Mouse (Mus musculus): ENCODE results near the gene Dad1. TPM values are rescaled to one million over a fixed set of nuclear protein-coding genes. Genes with fewer than 3 reads are reported as not detected.
"Not testable (repeated sequence)": the region's sequence is repeated elsewhere in the genome, so short reads cannot be mapped to it uniquely, and the experiment has no call there.

Dad1 gene
- total RNA-seq, 2 experiments from 2014 or later, result 115 to 120 TPM

DNA sequence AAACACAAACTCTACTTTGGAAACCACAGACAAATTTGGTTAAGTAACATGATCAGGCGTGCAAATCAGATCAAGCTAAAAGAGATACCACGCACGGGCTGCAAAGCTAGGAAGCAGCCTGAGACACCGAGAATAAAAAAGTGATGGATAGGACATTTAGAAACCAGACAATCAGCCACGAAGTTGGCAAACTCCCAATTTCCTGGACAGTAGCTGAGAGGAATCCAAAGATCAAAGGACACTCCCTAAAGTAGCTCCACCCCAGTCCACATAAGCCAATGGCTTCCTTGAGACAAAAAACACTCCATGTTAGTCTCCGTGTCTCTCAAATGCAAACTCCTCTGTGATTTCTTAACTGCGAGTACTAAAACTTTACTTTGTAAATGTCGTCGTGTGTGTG is 4.6 kb downstream of the Dad1 start:
- no peak for DNase-seq (ENCODE audit: low spot score in 2 of 2)

DNA sequence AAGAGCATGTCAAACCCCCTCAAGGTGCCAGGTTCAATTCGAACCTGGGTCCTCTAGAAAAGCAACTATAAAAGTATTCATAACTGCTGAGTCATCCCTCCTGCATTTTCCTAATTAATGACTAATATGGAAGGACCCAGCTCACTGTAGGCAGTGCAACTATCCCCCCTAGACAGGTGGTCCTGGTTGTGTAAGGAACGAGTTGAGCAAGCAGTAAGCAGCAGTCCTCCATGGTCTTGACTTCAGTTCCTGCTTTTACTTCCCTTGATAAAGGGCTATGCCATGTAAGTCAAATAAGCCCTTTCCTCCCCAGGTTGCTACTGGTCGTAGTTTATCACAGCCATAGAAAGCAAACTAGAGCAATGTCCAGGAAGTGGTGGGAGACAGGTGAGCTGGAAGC is 7.7 kb downstream of the Dad1 start:
- no peak for DNase-seq (ENCODE audit: low spot score in 2 of 2)

DNA sequence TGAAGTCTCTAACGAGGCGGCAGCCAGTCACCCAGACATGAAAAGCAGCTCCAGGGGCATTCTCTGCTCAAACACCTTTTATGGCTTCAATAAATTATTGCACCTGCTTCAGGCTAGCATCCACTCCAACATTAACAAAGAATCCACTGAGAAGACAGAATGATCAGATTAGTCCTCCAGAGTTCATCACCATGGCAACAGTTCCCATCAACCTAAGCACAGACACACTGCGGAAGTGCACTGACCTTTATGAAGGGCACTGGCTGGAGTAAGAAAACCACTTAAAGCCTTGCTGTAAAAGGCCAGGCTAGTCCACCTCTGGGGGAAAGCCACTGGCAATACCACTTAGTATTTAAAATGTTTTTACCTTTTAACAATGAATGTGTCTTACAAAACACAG is 9.7 kb downstream of the Dad1 start:
- no peak for DNase-seq (ENCODE audit: low spot score in 2 of 2)

DNA sequence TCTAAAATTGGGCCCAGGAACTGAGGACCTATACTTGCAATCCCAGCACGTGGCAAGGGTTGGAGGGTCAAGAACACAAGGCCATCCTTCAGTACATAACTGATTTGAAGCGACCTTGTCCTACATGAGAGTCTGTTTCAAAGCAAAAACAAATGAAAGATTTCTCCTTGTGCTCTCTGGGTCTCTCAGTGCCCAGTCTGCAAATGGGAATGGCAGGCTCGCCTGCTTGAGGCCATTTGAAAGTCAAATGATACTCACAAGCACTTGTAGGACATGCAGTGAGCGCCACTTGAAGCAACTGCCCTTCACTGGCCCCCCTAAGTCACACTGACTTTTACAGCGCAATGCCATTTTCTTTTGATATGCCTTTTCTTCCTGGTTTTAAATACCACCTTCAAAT is 13.4 kb downstream of the Dad1 start:
- no peak for DNase-seq (ENCODE audit: low spot score in 2 of 2)

DNA sequence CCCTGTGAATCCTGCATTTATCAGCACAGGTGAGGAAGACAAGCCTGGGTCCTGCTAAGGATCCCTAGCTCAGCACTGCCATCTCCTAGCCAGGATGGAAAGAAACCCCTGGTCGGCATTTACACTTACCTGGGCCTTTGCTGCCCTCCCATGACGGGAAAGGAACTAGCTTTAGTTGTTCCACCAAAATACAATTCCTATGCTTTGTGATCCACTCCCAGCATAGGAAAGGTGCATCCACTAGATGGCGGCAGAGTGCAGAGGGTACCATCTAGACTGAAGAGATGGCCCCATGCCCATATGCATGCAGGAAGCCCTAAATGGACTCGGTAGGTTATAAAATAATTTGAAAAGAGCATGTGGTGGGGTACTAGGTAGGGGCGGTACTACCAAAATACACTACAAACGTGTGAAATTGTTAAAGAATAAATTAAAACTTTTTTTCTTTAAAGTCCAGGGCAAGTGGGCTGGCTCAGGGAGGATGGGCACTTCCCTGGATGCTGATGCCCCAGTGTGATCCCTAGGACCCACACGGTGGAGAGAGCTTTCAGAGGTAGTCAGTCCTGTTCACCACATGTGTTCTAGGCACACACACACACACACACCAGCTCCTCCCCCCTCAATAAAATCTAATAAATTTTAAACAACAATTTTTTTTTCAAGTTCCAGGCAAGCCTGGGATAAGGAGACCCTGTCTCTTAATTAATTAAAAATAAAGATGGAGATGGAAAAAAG is 14.7 kb downstream of the Dad1 start:
- DNase-seq (ENCODE audit: low spot score in 2 of 2), result peak; percentile 82 to 92

DNA sequence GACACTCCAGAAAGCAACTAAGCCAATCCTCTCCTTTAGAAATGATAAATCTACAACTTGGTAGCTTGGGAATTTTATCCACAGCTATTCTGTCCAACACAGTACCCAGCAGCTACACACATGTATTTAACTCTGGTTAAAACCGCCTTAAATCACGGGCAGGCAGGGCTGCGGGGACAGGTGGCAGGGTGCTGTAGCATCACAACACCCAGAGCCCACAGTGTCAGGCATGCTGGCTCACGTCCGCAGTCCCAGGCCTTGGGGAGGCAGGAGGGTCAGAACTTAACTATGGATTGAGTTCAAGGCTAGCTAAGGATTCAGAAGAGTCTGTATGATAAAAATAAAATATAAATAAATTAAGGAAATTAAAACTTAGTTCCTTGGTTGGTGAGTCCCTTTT is 17.0 kb downstream of the Dad1 start:
- no peak for DNase-seq (ENCODE audit: low spot score in 2 of 2)

DNA sequence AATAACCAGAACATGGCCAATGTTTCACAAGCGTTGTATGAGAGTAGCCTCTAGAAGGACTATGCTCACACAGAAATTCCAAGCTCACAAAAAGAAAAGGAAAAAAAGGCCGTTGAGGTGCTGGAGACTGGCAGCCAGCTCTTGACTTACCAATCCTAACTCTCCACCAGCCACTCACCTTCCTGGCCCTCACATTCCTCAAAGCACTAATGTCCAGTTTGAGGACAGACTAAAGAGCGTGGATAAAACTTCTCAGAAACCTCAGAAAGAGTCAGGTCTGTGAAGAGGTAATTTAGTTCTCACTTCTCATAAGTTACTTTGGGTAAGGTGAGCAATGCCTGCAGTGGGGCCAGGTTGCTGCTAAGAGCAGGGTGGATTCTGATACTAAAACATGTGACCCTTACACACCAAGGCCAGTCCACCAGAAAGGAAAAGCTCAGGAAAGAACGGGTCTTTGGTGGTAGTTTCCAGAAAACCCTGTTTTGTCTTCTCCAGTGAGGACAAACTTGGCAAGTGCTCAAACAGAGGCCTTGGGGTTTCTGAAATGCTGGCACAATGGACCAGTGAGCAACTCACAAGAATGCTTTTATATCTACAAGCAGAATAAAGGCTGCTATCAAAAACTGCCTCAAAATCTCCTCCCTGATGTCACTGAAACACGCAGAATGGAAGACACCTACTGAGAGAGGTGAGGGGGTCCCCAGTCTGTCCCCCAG is 17.9 kb downstream of the Dad1 start:
- no peak for DNase-seq (ENCODE audit: low spot score in 2 of 2)

DNA sequence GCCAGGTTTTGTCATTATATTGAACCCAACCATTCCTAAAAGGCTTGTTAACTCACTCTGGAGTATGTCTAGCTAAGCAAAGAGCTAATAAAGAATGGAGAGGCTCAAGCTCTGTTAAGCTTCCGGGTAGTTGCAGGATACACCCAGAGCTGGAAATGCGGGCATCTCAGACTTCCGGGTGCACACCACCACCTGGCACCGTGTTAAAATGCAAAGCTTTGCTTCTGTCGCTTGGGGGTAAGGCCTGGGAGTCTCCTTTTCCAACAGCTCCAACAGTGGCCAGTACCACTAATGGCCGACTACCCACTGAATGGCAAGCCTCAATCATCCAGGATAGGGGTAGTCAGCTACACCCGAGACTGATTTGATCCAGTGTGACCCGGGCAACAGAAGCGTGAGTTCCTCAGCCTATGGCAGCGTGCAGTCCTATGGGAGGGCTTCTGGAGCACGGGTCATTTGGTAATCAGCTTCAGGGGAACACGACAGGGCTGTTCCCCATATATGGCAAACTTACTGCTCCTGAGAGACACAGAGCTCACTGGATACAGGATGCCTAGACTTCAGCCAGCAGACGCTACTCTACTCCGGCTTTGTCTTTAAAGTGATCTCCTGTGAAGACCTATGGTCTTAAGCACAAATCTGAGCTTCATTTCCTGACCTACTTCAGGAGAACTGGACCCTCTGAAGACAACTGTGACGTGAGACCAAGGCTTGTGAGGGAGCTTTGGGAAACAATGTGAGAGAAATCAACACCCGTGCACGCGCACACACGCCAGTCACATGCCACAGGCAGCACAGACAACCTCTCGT is 19.5 kb downstream of the Dad1 start:
- DNase-seq (ENCODE audit: low spot score in 2 of 2), result no peak

DNA sequence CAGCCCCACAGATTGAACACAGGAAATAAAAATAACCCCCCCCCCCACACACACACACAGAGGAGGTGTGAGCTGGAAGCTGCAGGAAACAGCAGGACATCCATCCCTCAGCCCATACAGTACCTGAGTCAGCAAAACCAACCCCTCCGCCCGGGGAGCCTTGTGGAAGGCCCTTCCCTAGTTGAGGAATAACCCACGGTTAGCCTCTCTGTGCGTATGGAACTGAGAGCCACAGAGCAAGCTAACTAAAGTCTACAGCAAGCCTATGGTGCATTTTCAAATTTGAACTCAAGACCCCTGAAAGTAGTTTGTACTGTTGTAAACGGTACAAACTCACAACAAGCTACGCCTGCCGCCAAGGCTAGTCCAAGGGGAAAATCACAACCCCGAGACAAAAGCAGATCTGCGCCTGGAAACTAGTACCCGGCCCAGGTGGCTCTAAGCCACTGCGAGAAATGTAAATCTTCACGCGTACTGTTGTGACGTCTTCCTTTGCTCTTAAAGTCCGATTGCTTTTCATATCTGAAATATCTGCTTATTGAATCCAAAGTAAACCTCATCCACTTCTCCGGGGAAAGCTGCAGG is 20.3 kb downstream of the Dad1 start:
- DNase-seq (ENCODE audit: low spot score in 2 of 2), result no peak

DNA sequence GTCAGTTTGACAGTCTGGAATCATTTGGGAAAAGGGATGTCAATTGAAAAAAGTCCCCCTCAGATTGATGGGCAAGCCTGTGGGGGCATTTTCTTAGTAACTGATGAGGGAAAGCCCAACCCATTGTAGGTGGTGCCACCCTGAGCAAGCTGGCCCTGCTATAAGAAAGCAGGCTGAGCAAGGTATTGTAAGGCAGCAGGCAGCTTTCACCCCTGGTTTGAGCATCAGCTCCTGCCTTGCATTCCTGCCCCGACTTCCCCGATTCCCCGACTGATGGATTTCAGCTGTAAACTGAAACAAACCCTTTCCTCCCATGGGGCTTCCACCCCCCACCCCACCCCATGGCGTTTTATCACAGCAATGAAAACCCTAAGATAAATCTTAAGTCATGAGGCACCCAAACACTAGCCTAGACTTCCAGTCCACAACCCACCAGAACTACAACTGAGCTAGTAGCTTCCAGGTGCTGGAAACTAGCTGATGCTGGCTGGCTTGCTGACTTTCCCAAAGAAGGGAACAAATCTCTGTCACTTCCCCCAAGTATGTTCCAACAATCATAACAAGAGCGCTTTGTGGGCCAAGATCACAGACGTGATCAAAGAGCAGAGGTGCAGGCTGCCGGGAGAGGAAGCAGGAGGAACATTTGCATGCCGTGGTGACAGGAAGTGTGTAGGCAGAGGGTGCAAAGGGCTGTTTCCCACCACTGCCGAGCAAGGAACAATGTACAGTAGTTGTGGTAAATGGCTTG is 20.9 kb downstream of the Dad1 start:
- no peak for DNase-seq (ENCODE audit: low spot score in 2 of 2)

DNA sequence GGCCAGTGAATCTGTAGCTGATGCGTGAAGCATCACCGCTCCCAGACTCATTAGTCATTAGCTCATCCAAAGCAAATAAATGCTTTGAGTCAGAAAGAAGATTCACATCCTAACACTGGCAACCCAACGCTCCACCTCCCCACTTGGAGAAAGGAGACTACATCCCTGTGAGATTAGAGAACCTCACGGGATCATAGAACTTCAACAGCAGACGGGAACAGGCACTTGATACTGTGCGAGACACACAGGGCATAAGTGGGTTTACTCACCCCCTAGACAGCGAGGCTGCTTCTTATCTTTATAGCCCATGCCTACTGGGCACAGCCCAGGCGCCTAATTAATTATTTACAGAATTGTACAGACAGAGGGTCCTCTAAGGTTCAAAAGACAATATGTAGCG is 21.8 kb downstream of the Dad1 start:
- DNase-seq (ENCODE audit: low spot score in 2 of 2), result no peak

DNA sequence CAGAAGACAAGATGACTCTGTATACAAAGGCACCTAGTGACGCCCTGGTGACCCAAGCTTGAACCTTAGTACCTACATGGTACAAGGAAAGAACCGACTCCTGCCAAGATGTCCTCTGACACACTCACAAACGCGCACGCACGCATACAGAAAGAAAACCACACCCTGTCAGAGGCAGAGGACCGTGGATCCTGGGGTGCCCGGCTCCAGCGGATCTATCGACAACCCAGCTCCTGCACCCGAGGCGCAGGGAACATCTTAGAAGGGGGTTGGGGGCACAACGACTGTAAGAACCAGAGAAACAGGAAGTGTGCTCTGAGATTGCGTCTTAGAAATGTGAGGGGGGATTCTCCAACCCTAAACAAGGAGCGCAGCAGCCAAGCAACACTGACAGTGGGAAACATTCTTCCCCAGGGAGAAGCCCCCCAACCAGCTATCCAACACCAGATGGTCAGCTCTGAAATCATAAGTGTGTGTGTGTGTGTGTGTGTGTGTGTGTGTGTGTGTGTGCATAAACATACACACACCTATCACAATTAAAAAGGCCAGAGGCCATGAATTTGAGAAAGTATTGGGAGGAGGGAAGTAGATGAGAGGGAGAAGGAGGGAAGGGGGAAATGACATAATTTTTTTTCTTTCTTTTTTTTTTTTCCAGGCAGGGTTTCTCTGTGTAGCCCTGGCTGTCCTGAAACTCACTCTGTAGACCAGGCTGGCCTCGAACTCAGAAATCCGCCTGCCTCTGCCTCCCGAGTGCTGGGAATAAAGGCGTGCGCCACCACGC is 22.5 kb downstream of the Dad1 start:
- no peak for DNase-seq (ENCODE audit: low spot score in 2 of 2)

DNA sequence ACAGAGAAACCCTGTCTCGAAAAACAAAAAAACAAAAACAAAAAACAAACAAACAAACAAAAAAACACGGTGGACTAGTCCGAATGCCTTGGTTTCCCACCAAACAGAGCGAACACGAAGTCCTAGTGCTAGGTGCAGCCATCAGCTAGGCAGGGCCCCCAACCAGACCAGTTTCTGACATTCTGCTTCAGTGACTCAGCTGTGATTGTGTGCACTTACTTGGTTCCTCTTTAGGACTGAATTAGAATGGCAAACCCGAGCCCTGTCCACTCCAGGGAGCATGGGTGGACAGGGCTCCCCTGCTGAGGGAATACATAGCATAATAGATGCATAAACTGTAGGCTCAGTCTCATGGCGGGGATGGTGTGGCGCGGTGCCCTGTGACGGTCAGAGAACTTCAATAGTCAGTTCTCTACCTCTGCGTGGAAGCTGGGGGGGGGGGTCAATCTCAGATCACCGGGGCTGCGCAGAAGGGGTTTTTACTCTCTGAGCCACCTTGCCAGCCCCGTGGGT is 23.2 kb downstream of the Dad1 start:
- DNase-seq (ENCODE audit: low spot score in 2 of 2), result no peak

DNA sequence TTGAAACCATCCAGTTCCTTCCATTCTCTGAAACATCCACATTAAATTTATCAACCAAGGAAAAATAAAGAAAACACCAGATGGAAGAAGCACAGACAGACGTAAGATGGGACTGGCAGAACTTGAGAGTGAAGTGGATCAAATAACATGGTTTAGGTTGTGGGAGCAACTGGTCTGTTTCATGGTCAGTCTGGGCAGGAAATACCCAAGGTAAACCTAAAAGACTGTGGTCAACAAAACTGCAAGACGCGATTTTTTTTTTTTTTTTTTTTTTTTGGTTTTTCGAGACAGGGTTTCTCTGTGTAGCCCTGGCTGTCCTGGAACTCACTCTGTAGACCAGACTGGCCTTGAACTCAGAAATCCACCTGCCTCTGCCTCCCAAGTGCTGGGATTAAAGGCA is 24.1 kb downstream of the Dad1 start:
- DNase-seq (ENCODE audit: low spot score in 2 of 2), result not testable (repeated sequence)

DNA sequence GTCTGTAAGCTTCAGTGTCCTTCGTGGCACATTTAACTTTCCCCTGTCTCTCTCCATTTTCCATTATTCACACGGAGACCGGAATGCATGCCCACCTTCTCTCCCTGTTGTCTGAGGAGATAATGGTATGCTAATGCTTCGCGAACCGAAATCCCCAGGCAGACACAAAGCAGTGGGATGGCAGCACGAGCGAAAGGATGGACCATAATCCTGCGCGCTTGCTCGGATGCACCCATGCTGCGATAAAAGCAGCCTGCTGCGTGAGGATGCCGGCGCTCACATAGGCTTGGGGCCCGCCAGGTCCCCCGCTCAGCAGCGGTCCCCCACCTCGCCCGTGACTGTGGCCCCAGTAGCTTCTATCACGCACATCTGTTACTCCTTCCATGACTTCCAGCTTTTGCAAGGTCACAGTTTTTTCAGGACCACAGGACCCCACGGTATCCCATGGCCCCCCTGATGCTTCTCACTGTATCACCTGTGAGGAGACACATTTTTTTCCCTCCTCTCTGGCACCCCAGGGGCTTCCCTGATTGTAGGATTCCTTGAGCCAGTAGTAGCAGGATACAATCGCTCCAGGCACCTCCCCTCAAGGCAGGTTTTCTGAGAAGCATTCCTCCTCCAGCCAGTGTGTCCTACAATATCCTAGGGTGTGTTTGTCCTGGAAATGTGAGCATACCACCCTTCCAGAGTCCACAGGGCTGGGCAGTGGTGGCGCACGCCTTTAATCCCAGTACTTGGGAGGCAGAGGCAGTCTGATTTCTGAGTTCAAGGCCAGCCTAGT is 24.8 kb downstream of the Dad1 start:
- no peak for DNase-seq (ENCODE audit: low spot score in 2 of 2)

DNA sequence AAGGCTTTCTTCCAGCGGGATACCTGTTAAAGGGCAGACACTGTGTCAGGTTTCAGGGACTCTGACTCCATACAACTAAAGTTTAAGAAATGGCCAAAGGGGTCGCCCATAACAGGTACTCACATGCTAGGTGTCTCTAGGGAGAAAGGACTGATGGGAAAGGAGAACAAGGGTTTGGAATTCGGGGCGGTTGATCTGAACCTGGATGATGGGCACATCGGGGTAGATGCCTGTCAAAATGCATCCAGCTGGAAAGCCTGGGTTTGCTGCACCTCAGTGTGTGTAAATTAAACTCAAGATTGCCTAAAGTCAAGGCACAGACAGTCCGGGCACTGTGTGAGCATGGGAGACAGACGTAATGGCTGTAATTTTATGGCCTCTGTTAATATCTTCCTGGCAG is 25.4 kb downstream of the Dad1 start:
- DNase-seq (ENCODE audit: low spot score in 2 of 2), result no peak

DNA sequence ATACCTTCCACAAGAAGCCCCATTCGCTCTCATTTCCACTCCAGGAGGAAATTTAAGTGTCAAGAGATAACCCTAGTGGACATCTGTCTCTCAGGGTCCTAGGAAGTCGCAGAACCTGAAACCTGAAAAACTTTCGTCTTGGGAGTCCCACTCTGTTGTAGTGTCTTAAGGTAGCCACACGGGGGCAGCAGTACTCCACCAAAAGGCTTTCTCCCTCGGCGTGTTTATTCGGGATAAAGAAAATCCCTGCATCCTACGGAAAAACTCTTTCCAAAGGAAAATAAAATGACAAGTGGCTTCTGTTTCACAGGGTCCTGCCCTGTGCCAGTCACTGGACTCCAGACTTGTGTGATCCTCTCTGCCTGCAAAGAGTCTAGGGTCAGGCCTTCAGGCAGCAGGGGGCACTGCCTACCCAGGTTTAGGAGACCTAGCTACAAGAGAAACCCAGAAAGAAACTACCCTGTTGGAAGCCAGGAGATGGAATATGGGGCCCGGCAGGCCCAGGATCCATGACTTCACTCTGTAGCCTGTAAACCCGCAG is 25.9 kb downstream of the Dad1 start:
- peak; percentile 65 to 74 for DNase-seq (ENCODE audit: low spot score in 2 of 2)

DNA sequence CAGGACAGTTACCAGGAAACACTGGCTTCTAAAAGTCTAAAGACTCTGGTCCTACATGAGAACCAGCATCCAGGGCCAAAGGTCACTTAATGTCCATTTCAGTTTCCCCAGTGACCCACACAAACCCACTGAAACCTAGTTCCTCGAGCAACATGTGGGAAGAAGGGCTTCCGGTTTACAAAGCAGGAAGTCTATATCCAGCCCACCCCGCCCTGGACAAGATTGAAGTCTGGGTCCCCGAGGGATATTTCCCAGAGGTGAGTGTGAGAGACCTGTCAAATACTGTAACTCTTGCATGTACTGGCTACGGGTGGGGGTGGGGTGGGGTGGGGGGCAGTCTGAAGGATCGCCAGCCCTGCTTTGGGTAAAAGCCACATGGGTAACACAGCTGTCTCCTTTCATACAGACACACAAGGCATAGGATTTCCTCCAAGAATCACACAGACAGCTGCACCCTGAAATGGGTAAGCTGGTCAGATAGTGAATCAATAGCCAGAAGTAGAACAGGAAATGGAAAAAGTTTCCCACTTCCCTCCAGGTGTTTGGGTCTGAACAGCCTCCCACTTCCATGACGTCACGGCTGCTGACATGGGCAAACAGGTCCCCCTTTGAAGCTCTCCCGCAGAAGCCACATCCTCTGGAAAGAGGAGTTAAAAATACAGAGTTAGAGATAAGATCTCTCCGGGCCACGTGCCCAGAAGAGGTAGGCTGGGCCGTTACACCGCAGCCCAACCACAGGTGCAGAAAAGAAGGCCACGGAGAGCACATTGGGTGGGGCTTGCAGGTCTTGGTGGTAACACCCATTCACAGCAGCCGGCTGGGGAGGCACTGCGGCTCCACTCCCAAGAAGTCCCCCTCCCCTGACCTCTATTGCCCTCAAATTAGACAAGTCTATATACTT is 26.7 kb downstream of the Dad1 start:
- no peak for DNase-seq (ENCODE audit: low spot score in 2 of 2)
